25 mouse cellular contexts compared by ENCODE assay signal in the genomic region with DNA sequence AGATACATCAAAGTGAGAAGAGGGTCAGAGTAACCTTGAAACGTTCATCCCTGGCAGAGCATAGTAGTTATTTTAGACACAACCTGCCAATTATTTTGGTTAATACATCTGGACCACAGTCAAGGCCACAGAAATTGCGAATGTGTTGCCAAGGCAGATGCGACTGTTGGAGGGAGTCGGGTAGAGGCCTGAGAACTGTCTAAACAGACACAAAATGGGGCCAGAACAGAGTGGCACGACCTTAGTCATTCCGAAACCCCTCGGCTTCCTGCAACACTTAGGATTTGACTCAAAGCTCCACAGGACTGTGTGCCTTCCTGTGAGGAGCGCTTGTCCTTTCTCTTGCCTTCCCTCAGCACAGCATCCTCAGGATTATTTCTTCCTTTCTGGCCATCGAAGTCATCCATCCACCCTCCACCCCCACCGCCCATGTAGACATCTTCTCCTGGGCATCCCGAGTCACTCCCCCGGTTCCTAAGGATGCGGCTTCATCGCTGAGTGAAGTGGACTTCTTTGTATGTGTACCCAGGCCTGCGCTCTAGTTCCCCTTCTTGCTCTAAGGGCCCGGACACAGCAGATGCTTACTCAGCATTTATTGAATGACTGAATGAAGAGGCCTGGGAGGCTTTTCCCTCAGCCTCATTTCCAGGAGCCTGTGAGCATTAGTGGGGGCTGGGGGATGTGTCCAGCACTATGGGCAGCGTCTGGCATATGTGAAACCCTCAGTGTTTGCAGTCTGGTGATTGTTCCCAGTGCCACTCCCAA. TPM values are rescaled to one million over a fixed set of nuclear protein-coding genes. Genes with fewer than 3 reads are reported as not detected.
DNase-seq lines count a peak whose midpoint lies in the region; ATAC-seq and TF ChIP-seq lines count a peak whose summit lies in the region.
"Had no signal": no experiment of that assay in that cellular context is flagged by ENCODE, and none has a peak within 500 bp of the region (broad histone marks: within the 10 kb centered on the region; RNA-seq: fewer than 3 reads in every experiment).

No protein-coding gene starts in this region.

- intact Hi-C loops in gastrocnemius, adult 2 months (cut with DNase I), result loop anchor here (10.0 kb wide), 1 partner anchor 386 kb away; no protein-coding TSS in a partner anchor
- intact Hi-C loops in gastrocnemius, postnatal 36 days (cut with DNase I), result loop anchor here (5.0 kb wide), 1 partner anchor 253 kb away; no protein-coding TSS in a partner anchor

- no peak for TF ChIP-seq CTCF in gastrocnemius, adult 2 months (IDR thresholded peaks at IDR 0.05)

- ATAC-seq in granulocyte monocyte progenitor cell, adult 5-6 weeks (replicated peaks; ENCODE audit: poor library complexity, severe bottlenecking), result 0 out of 2 replicates have a peak, but pooled peaks have one; percentile 27
- no peak for ATAC-seq in megakaryocyte-erythroid progenitor cell, adult 5-6 weeks (replicated peaks; ENCODE audit: low FRiP score, low TSS enrichment, poor library complexity, severe bottlenecking)
- ATAC-seq: intestine, postnatal 0 days; midbrain, embryonic 13.5 days had no signal

- peak; percentile 12 for DNase-seq in gastrocnemius, adult 2 months
- DNase-seq in gastrocnemius, postnatal 36 days, result no peak
- DNase-seq in urinary bladder, adult 2 months (ENCODE audit: low spot score), result peak; percentile 16
- DNase-seq in urinary bladder, postnatal 25 days (ENCODE audit: low spot score), result no peak
- DNase-seq in spleen, postnatal 4 days (ENCODE audit: low spot score in 2 of 2), result no peak
- DNase-seq: B cell, adult 2 months; cerebellum, postnatal 14 days; embryo, embryonic 11 days; heart, adult 18-20 months; layer of hippocampus, postnatal 36 days; lung, embryonic 14.5 days; right cerebral cortex, postnatal 14 days; thymus, adult 18-20 months had no signal

- no peak overlapping the region for H3K4me3 ChIP-seq in gastrocnemius, adult 2 months
- H3K4me3 ChIP-seq: embryonic facial prominence, embryonic 15.5 days; forebrain, embryonic 10.5 days; limb, embryonic 15.5 days; midbrain, embryonic 13.5 days had no signal

- H3K27ac ChIP-seq in gastrocnemius, adult 2 months, result 0 out of 2 replicates have a peak overlapping the region, but pooled peaks have one; percentile 8
- H3K27ac ChIP-seq: embryonic facial prominence, embryonic 15.5 days; forebrain, embryonic 10.5 days; hindbrain, embryonic 14.5 days; kidney, postnatal 0 days; limb, embryonic 15.5 days; midbrain, embryonic 13.5 days had no signal

RNA-seq across cellular contexts. Expression of a gene that starts 12.7 kb away (rescaled TPM):
- total RNA-seq in gastrocnemius, adult 2 months (2021), result not detected
- not detected for total RNA-seq in gastrocnemius, postnatal 36 days (2021)
- polyA plus RNA-seq in urinary bladder, adult 2 months (2012; rRNA removed), result 0.23 TPM in 1 of 2 replicates, not detected in the other
- not detected in 2 replicates for total RNA-seq in granulocyte monocyte progenitor cell, adult 5-6 weeks (2014; fragmentation: Nextera tagmentation)
- total RNA-seq in granulocyte monocyte progenitor cell, adult 5-6 weeks (2017), result not detected in 2 replicates
- not detected in 2 replicates for total RNA-seq in megakaryocyte-erythroid progenitor cell, adult 5-6 weeks (2014; fragmentation: Nextera tagmentation)
- not detected in 2 replicates for total RNA-seq in megakaryocyte-erythroid progenitor cell, adult 5-6 weeks (2017)
- total RNA-seq: layer of hippocampus, adult 18-20 months; layer of hippocampus, postnatal 36 days; left cerebral cortex, postnatal 25 days; neutrophil, adult 5-6 weeks had no signal
- polyA plus RNA-seq: forebrain, embryonic 10.5 days; hindbrain, embryonic 14.5 days; intestine, postnatal 0 days; kidney, postnatal 0 days; lung, embryonic 14.5 days; midbrain, embryonic 13.5 days had no signal

RNA-seq across cellular contexts. Expression of a gene that starts 35.0 kb away (rescaled TPM):
- total RNA-seq in gastrocnemius, adult 2 months (2021), result 10 to 100 TPM; 29.3 to 32.8 TPM
- total RNA-seq in gastrocnemius, postnatal 36 days (2021), result 10 to 100 TPM; 30.2 to 32.2 TPM
- polyA plus RNA-seq in urinary bladder, adult 2 months (2012; rRNA removed), result 2.7 and 4.5 TPM in 2 replicates
- total RNA-seq in granulocyte monocyte progenitor cell, adult 5-6 weeks (2014; fragmentation: Nextera tagmentation), result 22.0 and 32.6 TPM in 2 replicates
- total RNA-seq in granulocyte monocyte progenitor cell, adult 5-6 weeks (2017), result 26.9 and 30.5 TPM in 2 replicates
- total RNA-seq in megakaryocyte-erythroid progenitor cell, adult 5-6 weeks (2014; fragmentation: Nextera tagmentation), result 29.8 and 39.1 TPM in 2 replicates
- total RNA-seq in megakaryocyte-erythroid progenitor cell, adult 5-6 weeks (2017), result 25.3 and 26.5 TPM in 2 replicates

Comparison
In these comparisons a context has a peak if more than half of its experiments do, and no peak if none do; other contexts are left out.
1. DNase-seq: peak in gastrocnemius, adult 2 months (single experiment) and urinary bladder, adult 2 months (single experiment); none in gastrocnemius, postnatal 36 days (0 of 2), urinary bladder, postnatal 25 days (single experiment) and spleen, postnatal 4 days (0 of 2).